Mouse (Mus musculus) erythroblast, adult 5-6 weeks (primary cell): ENCODE results near the gene Tbxa2r. TPM values are rescaled to one million over a fixed set of nuclear protein-coding genes. Genes with fewer than 3 reads are reported as not detected.

Source experiments
- ATAC-seq: replicated peaks from 2 replicates; pipeline ENCODE4 v1.8.0; 2016; ENCODE audit warnings: moderate number of reproducible peaks, mild to moderate bottlenecking, moderate TSS enrichment, inconsistent platforms; ENCODE audit not compliant: poor library complexity, low FRiP score, severe bottlenecking
- total RNA-seq, 2 experiments: library from RNA; stranded (forward) in 1 of 2; stranded (reverse) in 1 of 2; fragments of 150-400 nt in 1 of 2; fragments of 200-764, 138-1000 nt in 1 of 2; gene quantifications; 2 replicates each; pipeline versions ENCODE4 v1.2.3 to v1.2.4; 2015 to 2017; ENCODE audit warnings: low replicate concordance in 2 of 2

Tbxa2r gene
- total RNA-seq (2015; ENCODE audit: low replicate concordance) = not detected in 2 replicates
- total RNA-seq (2017; ENCODE audit: low replicate concordance) = not detected in 2 replicates

DNA sequence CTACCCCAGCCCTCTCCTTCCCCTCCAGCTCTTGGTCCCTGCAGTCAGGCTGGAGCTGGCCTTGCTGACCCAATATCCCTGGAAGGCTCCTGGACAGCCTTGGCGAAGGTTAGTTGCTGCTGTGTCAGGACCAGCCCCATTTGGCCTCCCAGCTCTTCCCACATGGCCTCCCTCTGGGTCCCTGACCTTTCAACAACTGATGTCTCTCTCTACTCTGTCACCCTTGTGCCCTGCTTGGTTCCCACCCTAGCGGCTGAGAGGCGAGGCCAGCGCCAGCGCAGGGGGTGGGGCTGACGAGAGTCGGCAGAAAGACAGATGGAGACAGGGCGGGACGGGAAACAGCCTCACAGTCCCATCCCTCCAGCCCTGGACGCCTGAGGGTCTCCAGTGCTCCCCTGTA, at the start of gene Tbxa2r:
Gene Tbxa2r (plus strand): TSS at position 346 of the 400 bp plus-strand sequence.
- 0 out of 2 replicates have a peak, but pooled peaks have one; percentile 23 for ATAC-seq

- ATAC-seq = no peak
These were observed 49.0 kb upstream of the Tbxa2r start for GRCm38 (mm10) chr10:81279496-81279895.

DNA sequence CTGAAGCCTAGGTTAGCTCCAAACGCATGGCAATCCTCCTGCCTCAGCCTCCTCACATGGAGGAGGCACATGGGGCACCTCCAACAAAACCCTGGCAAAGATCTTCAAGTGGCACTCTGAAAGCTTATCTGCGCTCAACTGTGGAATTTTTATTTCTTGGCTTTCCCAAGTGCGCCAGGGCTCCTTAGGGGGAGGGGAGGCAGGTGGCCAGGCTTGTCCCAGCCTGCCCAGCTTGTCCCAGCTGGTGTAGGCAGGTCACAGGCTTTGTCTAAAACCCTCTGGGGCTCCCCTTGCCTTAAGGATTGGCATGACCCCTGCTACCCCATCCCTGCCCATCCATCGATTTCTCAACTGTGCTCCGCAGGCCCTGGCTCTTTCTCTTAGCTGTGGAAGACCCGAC, 44.3 kb upstream of the Tbxa2r start:
- no peak for ATAC-seq

GRCm38 (mm10) chr10:81284719-81285118, 43.8 kb upstream of the Tbxa2r start:
- ATAC-seq = no peak

DNA sequence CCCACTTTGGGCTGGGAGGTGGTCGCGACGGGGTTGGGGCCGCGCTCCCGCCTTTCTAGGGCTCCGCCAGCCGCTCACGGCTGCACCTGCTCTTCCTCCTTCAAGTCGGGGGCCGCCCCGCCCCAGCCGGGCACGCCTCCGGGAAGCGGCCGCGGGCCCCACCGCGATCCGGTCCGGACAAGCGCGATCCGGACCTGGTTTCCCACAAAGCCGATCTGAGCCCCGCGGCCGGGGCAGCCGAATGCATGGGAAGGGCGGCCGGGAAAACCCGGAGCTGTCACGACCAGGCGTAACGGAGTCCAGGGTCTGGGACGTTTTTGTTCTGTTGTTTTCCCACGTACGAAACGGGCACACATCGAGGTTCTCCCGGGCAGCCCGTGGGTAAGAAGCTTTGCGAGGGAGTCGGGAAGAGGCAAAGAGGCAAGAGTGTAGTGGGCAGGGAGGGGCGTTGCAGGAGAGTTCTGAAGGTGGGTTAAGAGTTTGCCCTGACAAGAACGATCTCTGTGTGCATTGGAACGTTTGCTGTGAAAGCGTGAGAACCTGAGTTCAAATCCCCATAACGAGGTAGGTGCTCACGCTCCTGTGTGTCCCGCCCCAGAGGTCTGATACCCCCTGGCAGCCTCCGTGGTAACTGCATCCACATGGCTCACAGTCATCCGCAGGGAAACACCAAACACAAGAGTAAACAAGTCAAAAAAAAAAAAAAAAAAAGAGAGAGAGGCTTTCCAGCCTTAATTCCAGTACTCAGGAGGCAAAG, 42.7 kb upstream of the Tbxa2r start:
- peak; percentile 41; the same call in 1 of the 2 replicates for ATAC-seq

GRCm38 (mm10) chr10:81286586-81286985, 41.9 kb upstream of the Tbxa2r start:
- ATAC-seq = no peak

DNA sequence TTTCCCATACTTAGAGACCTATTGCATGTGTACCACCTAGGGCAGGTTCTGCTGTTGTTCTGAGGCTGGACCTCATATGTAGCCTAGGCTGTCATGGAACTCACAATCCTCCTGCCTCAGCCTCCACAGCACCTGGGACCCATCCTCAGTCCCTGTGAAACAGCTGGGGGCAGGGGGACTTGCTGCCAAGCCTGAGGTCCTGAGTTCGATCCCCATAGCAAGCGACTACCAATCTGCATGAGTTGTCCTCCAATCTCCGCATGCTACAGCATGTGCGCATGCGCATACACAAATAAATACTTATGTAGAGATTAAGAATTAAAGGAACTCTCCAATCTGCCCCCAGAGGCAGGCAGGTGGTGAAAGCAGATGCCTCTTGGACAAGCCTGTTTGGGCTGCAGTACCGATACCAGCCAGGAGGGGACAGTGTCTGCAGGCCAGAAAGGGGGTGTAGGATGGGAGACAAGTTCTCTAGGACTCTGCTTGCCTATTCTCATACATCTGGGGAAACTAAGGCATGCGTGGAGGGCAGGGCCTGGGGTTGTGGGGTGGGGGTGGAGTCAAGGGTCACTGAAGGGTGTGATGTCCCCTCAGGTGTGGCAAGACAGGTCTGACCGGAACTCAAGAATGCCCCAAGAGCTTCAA, 40.9 kb upstream of the Tbxa2r start:
- ATAC-seq = no peak

DNA sequence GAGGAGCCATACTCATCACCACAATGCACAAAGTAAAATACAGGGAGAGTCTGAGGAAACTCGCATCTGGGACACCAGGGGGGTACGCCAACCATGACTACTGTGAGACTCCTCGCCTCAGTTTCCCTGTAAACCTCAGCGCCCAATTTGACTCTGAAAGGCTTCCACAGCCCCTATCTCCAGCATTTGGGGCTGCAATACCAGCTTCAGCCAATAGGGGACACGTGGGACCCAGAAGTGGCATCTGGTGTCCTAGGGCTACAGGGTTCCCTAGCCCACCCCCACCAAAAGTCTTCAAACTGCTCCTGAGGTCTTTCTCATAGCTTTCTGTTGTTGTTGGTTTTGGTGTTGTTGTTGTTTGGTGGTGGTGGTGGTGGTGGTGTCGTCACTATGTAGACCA, 39.9 kb upstream of the Tbxa2r start:
- ATAC-seq = no peak

DNA sequence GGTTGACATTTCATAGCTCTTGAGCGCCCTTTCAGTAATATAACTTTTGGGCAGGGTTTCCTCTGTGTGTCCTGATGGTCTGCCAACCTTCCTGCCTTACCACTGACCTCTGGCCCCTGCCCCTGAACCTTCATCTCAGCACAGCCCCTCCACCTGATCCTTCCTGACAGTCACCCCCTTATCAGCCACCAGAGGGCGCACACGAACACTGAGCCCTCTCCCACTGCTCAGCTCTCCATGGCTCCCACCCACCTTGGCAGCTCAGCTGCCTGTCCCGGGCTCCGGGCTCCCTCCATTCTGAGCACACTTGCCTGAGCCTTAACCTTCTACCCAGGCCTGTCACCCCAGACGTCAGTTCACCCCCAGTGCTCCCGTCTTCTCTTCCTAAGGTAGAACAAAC, 39.3 kb upstream of the Tbxa2r start:
- no peak for ATAC-seq

DNA sequence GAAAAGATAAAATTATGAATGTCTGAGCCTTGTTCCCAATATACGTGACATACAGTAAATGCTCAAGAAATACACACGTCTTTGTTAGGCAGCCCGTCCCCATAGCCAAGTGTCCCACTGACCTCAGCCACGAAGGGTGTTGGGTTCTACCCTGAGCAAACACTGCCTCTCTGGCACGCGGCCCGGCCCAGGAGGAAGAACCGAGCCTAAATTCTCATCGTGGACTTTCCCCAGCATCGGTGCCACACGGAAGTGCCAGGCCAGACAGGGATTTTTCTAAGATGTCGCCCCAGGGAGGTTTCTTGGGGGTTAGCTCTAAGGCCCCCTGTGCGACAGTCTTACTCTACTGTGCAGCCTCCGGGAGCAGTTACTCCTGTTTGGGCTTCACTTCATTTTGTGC, 38.7 kb upstream of the Tbxa2r start:
- no peak for ATAC-seq

GRCm38 (mm10) chr10:81290698-81291460, 37.7 kb upstream of the Tbxa2r start:
- ATAC-seq = no peak

DNA sequence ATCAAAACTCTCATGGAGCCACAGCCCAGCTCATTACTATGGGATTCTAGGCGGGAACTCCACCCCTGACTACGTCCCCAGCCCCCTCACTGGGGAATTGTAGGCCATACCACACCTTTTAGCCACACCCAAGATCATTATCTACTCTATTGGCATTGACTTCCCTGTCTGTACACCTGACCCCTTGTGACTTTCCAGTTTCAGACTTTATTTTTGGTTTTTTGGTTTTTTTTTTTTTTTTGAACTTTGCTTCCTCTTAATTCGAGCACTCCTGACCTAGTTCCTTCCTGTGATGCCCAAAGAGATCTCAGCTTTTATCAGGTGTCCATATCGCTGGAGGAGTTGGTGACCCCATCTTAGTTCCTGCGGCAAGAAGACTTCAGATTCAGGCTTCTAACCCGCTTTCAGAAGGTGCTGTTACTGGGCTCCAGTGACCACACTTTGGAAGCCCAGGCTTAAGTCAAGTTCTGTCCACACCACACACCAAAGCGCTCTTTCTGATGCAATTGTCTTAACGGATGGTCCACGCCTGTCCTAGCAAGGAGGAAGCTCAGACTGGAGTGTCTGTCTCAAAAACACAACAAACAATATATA, 36.9 kb upstream of the Tbxa2r start, which contains the start of gene Tjp3:
Gene Tjp3 (minus strand): TSS at position 71 of the 594 bp plus-strand sequence.
- ATAC-seq = no peak

- ATAC-seq = peak; percentile 81
These were observed 35.8 kb upstream of the Tbxa2r start, which contains the start of gene Pip5k1c for GRCm38 (mm10) chr10:81292554-81293333. Gene Pip5k1c (plus strand): TSS chr10:81292963.

DNA sequence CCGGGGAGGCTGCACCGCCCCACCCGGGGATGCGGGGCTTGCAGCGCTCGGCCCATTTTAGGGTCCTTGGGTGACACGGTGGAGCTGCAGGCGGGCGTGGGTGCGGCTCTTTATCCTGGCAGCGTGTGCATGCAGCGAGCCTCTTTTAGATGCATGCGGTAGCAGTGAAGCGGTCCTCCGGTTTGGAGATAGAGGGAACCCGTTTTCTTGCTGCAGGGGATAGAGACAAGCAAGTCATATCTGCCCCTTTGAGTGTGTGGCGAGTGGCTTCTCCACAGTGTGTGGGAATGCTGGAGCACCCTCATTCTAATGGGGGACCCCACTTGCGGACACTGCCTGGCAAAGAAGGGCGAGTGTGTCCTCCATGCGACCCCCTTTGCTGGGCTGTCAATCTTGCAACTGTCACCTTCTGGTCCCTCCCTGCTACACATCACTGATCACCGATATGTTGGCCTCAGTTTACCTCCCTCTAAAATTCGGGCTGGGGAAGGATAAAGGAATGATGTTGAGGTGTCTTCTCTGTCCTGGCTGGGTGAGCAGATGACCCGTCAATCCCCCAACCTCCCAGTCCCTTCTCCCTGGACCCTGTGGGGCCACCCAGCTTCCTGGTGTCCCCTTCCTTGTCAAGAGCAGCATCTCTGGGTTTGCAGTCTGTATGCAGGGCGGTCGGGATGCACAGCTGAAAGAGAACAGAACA, 35.0 kb upstream of the Tbxa2r start:
- ATAC-seq = peak; percentile 12

GRCm38 (mm10) chr10:81294442-81294841, 34.1 kb upstream of the Tbxa2r start:
- no peak for ATAC-seq

GRCm38 (mm10) chr10:81295185-81295584, 33.3 kb upstream of the Tbxa2r start:
- ATAC-seq = no peak

GRCm38 (mm10) chr10:81297246-81297645, 31.3 kb upstream of the Tbxa2r start:
- no peak for ATAC-seq

GRCm38 (mm10) chr10:81297845-81298244, 30.7 kb upstream of the Tbxa2r start:
- no peak for ATAC-seq
